Mouse (Mus musculus): ENCODE results near the gene Dpp6.

The Dpp6 gene

DNA sequence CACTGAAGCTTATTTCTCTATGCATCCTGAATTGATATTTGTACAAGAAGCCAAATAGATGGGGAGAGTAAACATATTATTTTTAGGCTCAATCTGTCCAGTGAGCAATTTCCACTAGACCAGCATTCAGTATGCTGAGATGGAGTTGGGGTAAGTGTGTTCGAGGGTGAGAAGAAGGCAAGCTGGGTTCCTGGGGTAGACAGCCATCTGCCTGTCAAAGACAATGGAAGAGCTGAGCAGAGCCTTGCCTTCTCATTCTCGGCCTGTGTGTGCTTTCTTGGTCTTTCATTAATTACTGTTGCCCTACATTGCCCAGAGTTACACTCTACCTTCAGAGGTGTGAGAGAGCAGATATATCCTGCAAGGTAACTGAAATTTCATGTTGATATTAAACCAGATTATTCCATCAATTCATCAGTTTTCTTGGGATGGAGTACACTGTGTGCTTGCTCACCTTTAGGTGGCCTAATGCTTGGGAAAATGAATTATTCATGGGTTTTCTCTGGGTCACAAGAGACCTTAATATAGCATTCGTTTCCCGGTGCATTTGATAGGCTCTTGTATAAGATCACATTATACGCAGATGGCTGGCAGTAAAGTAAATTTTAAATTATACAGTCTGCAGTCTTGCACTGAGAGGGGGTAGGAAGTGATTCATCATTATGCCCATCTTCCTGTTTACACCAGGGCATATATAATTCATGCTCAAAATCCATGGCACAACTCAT is 374.4 kb downstream of the Dpp6 start:
- no peak for TF ChIP-seq GATA4 (IDR thresholded peaks at IDR 0.05; ENCODE audit: insufficient replicate concordance, low read length)

GRCm38 (mm10) chr5:27194157-27194556 is 377.2 kb downstream of the Dpp6 start:
- no peak for TF ChIP-seq GATA4 (IDR thresholded peaks at IDR 0.05; ENCODE audit: insufficient replicate concordance, low read length)

DNA sequence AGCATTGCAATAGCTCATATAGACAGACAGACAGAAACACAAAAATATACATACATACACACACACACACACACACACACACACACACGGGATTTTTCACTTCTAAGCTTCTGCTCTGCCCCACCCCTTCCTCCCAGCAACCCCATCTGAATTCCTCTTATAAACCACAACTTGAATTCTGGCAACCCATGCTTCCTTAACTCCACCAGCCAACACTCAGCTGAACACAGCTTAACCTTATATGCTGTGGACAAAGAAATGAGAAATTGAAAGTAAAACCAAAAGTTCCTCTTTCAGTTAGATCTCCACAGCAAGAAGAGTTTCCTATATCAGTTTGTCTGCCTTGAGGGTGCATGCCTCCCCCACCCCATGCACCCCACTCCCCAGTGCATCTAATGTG is 378.0 kb downstream of the Dpp6 start:
- TF ChIP-seq GATA4 (IDR thresholded peaks at IDR 0.05; ENCODE audit: insufficient replicate concordance, low read length) = no peak

DNA sequence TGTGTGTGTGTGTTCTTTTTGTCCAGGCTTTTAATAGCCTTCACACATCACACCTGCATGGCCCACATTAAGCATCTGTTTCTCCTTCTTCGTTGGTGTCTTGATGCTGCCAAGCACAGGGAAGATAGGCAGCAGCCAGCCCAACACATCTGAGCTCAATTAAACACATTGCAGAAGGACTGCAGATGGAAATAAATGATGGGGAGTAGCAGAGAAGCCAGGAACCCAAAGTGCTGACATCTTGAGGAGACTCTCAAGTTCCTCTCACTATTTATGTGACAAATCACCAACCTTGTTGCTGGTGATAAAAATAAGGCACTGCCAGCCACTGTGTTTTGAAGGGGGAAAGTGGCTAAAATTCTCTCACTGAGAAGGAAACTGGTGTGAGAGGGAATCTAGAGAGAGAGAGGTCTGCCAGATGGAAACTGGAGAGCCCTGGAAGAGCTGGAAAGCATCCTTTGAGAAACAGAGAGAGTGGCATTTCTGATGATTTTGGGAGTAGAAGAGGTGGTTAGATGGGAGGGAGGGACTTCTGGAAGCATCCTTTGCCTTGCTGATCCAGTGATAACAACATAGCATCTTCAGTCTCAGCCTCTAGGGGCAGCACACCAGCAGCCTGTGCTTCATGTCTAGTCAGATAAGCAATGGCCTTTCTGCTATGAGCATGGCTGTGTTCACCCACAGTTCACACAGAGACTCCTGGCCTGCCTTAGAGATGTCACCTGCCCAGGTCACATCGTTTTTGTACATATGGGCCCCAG is 383.8 kb downstream of the Dpp6 start:
- TF ChIP-seq GATA4 (IDR thresholded peaks at IDR 0.05; ENCODE audit: insufficient replicate concordance, low read length) = no peak

DNA sequence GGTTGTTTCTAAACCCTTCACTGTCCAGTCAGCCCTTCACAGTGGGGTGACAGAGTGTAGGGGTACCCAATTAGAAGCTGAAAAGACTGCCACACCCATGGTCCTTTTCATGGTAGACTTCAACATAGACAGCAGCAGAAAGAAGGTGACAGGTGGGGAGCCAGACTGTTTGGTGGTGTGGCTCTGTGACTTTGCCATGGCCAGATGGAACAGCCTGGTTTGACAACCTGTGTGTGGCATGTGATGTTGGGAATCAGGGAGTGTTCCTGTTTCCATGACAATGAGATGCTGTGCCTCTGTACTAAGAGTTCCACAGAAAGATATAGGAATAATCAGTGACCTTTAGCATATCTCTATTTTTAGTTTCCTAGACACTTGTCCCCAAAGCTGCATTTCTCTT is 386.1 kb downstream of the Dpp6 start:
- TF ChIP-seq GATA4 (IDR thresholded peaks at IDR 0.05; ENCODE audit: insufficient replicate concordance, low read length) = no peak

DNA sequence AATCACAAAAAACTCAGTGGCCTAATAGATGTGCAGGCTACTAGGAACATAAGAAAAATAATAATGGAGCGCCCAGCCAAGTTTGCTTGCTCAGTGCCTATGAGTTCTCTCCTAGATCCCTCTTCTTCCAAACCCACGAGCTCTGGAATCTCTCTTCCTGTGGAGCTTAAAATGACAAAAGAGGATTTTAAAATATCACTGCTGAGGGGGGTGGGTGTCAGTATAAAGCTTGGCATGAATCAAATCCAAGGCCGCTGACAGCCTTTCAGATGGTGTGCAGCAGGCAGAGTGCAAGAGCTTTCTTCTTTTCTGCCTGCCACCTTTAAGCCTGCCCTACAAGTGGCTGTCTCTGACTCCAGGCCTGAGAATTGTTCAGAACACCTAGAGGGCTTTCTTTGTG is 387.7 kb downstream of the Dpp6 start:
- no peak for TF ChIP-seq GATA4 (IDR thresholded peaks at IDR 0.05; ENCODE audit: insufficient replicate concordance, low read length)

DNA sequence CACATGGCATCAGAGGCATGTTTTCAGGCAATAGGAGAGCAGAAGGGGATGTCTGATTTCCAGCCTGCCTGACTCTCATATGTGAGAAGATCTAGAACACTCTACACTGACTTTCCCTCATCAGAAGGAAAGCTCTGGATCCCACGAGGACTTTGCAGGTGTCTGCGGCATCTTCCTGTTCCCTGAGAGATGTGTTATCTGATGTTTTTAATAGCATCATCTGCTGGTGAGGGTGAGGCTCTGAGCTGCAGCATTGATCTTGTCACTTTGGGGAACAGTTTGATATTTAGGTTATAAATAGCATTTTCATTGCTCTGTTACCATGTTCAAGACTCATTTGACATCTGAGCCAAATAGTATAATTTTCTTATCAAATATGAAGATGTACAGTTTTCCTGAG is 388.8 kb downstream of the Dpp6 start:
- no peak for TF ChIP-seq GATA4 (IDR thresholded peaks at IDR 0.05; ENCODE audit: insufficient replicate concordance, low read length)

- TF ChIP-seq GATA4 (IDR thresholded peaks at IDR 0.05; ENCODE audit: insufficient replicate concordance, low read length) = no peak
These were observed 389.2 kb downstream of the Dpp6 start for GRCm38 (mm10) chr5:27206213-27206612.

DNA sequence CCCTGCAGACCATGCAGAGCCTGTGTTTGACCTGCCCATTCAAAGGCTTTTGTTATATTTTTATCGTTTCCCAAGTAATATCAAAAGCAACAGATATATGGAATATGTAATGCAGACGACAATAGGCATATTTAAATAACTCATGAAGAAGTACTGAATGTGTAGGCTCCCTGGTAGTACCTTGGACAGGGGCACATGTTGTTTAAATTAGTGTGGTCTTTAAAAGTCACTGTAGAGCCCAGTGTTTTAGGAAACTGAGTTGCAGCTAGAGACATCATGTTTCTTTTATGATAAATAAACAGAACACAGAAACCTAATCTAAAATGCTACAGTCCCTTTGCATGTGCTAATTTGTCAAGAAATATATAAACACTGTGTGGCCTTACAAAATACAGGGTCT is 403.1 kb downstream of the Dpp6 start:
- TF ChIP-seq GATA4 (IDR thresholded peaks at IDR 0.05; ENCODE audit: insufficient replicate concordance, low read length) = no peak

DNA sequence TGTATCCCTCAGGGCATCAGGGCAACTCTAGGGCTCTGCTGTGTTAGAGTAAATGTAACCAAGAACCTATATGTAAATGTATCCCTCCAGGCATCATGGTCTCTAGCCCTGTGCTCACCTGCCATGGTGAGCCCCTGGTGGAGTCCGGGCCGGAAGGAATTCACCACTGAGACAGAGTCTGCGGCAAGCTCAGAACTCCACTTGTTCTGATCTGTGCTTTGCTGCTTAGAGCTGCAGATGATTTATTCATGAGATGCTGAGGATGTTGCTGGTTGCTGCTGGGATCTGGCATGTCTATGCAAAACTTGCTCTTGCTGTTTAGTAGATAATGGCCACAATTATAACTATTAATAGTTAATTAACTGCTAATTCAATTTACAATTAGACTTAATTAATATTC is 425.1 kb downstream of the Dpp6 start:
- TF ChIP-seq GATA4 (IDR thresholded peaks at IDR 0.05; ENCODE audit: insufficient replicate concordance, low read length) = no peak

- TF ChIP-seq GATA4 (IDR thresholded peaks at IDR 0.05; ENCODE audit: insufficient replicate concordance, low read length) = no peak
These were observed 426.2 kb downstream of the Dpp6 start for GRCm38 (mm10) chr5:27243226-27243625.

- TF ChIP-seq GATA4 (IDR thresholded peaks at IDR 0.05; ENCODE audit: insufficient replicate concordance, low read length) = no peak
These were observed 430.8 kb downstream of the Dpp6 start for GRCm38 (mm10) chr5:27247793-27248192.

GRCm38 (mm10) chr5:27248685-27249084 is 431.7 kb downstream of the Dpp6 start:
- TF ChIP-seq GATA4 (IDR thresholded peaks at IDR 0.05; ENCODE audit: insufficient replicate concordance, low read length) = no peak

GRCm38 (mm10) chr5:27249951-27250350 is 432.9 kb downstream of the Dpp6 start:
- TF ChIP-seq GATA4 (IDR thresholded peaks at IDR 0.05; ENCODE audit: insufficient replicate concordance, low read length) = no peak

GRCm38 (mm10) chr5:27250906-27251305 is 433.9 kb downstream of the Dpp6 start:
- no peak for TF ChIP-seq GATA4 (IDR thresholded peaks at IDR 0.05; ENCODE audit: insufficient replicate concordance, low read length)

GRCm38 (mm10) chr5:27251361-27251760 is 434.4 kb downstream of the Dpp6 start:
- TF ChIP-seq GATA4 (IDR thresholded peaks at IDR 0.05; ENCODE audit: insufficient replicate concordance, low read length) = 0 out of 2 replicates have a peak, but pooled peaks have one; percentile 20

Data from liver, adult (tissue).